Mouse (Mus musculus): ENCODE data around the gene Cherp. TPM values are rescaled to one million over a fixed set of nuclear protein-coding genes. Genes with fewer than 3 reads are reported as not detected.
A peak's percentile ranks its signal among the peaks of the same experiment; 100 is the strongest.

The Cherp gene
- polyA plus RNA-seq, 1 experiment = 56.9 TPM

DNA sequence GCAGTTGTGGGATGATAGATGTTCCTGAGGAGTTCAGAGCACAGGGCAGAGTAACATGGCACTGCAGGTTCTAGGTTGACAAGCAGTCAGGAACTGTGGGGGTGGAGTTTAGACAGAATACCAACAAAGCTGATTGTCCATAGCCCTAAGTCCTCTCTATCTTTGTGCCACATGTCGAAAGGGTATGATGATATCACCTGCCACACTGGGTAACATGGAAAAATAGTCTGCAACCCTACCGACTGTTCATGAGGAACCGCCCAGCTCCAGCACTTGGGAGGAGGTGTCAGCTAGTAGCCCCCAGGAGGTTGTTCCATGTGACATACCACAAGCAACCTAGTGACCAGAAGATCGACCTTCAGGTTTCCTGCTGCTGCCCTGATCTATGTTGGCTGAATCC is 23.5 kb upstream of the Cherp start:
- H3K4me3 ChIP-seq (ENCODE audit: insufficient read depth, poor library complexity, severe bottlenecking) = no peak overlapping the region
- peaks cover 100% of the 10 kb centered on the region for H3K79me2 ChIP-seq (ENCODE audit: control insufficient read depth, insufficient read depth)
- peaks cover 67% of the 10 kb centered on the region for H3K79me3 ChIP-seq (ENCODE audit: low read depth)
- peaks cover 33% of the 10 kb centered on the region for H3K36me3 ChIP-seq (ENCODE audit: control insufficient read depth, insufficient read depth)
- TF ChIP-seq MAX (IDR thresholded peaks at IDR 0.05) = no peak
- no peak for TF ChIP-seq MYOD1 (IDR thresholded peaks at IDR 0.05; ENCODE audit: control insufficient read depth, insufficient read length, low read depth)
- TF ChIP-seq MYOG (IDR thresholded peaks at IDR 0.05; ENCODE audit: control insufficient read depth, extremely low read depth, insufficient read length) = no peak
- no peak for TF ChIP-seq CEBPB (IDR thresholded peaks at IDR 0.05; ENCODE audit: low read depth)
- no peaks in the 10 kb centered on the region for H3K27me3 ChIP-seq (ENCODE audit: control insufficient read depth, insufficient read depth, insufficient read length)
- H3ac ChIP-seq (ENCODE audit: control insufficient read depth, insufficient read length, low read depth) = no peak overlapping the region

GRCm38 (mm10) chr8:72497911-72498310 is 22.9 kb upstream of the Cherp start:
- peaks cover 100% of the 10 kb centered on the region for H3K79me2 ChIP-seq (ENCODE audit: control insufficient read depth, insufficient read depth)
- TF ChIP-seq MYOG (IDR thresholded peaks at IDR 0.05; ENCODE audit: control insufficient read depth, extremely low read depth, insufficient read length) (no peak), CTCF (IDR thresholded peaks at IDR 0.05; ENCODE audit: control insufficient read depth, insufficient read depth, insufficient read length) (no peak), USF1 (IDR thresholded peaks at IDR 0.05; ENCODE audit: low read depth) (no peak), FOSL1 (IDR thresholded peaks at IDR 0.05; ENCODE audit: insufficient read depth, low read length, poor library complexity, severe bottlenecking) (no peak), MYOD1 (IDR thresholded peaks at IDR 0.05; ENCODE audit: control insufficient read depth, insufficient read length, low read depth) (no peak), MAX (IDR thresholded peaks at IDR 0.05) (no peak), CEBPB (IDR thresholded peaks at IDR 0.05; ENCODE audit: low read depth) (no peak)
- peaks cover 32% of the 10 kb centered on the region for H3K36me3 ChIP-seq (ENCODE audit: control insufficient read depth, insufficient read depth)
- H3K79me3 ChIP-seq (ENCODE audit: low read depth) = peaks cover 63% of the 10 kb centered on the region
- no peaks in the 10 kb centered on the region for H3K27me3 ChIP-seq (ENCODE audit: control insufficient read depth, insufficient read depth, insufficient read length)
- no peak overlapping the region for H3ac ChIP-seq (ENCODE audit: control insufficient read depth, insufficient read length, low read depth)
- H3K4me3 ChIP-seq (ENCODE audit: insufficient read depth, poor library complexity, severe bottlenecking) = no peak overlapping the region

DNA sequence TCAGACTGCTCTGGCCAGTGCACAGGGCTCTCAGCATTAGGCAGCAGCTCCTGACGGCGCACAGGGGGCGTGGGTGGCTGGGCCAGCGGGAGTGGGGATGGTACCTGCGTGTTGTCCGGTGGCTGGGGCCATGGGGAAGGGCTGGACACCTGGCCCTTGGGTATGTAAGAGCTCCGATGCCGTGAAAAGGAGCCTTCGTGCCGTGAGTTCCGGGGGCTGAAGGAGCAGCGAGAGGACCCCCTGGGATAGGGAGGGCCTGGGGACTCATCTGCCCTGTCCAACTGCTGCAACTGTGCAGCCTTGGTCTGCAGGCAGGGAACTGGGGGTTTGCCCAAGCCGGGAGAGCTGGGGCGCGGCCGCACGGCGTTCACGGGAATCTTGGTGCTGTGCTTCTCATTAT is 21.2 kb upstream of the Cherp start:
- no peak overlapping the region for H3ac ChIP-seq (ENCODE audit: control insufficient read depth, insufficient read length, low read depth)
- H3K79me2 ChIP-seq (ENCODE audit: control insufficient read depth, insufficient read depth) = peaks cover 94% of the 10 kb centered on the region
- H3K36me3 ChIP-seq (ENCODE audit: control insufficient read depth, insufficient read depth) = peaks cover 25% of the 10 kb centered on the region
- TF ChIP-seq CEBPB (IDR thresholded peaks at IDR 0.05; ENCODE audit: low read depth) = no peak
- TF ChIP-seq MAX (IDR thresholded peaks at IDR 0.05) = no peak
- no peak for TF ChIP-seq CTCF (IDR thresholded peaks at IDR 0.05; ENCODE audit: control insufficient read depth, insufficient read depth, insufficient read length)
- TF ChIP-seq MYOD1 (IDR thresholded peaks at IDR 0.05; ENCODE audit: control insufficient read depth, insufficient read length, low read depth) = no peak
- no peak for TF ChIP-seq MYOG (IDR thresholded peaks at IDR 0.05; ENCODE audit: control insufficient read depth, extremely low read depth, insufficient read length)
- TF ChIP-seq FOSL1 (IDR thresholded peaks at IDR 0.05; ENCODE audit: insufficient read depth, low read length, poor library complexity, severe bottlenecking) = no peak
- no peak for TF ChIP-seq USF1 (IDR thresholded peaks at IDR 0.05; ENCODE audit: low read depth)
- H3K79me3 ChIP-seq (ENCODE audit: low read depth) = peaks cover 52% of the 10 kb centered on the region
- no peaks in the 10 kb centered on the region for H3K27me3 ChIP-seq (ENCODE audit: control insufficient read depth, insufficient read depth, insufficient read length)
- no peak overlapping the region for H3K4me3 ChIP-seq (ENCODE audit: insufficient read depth, poor library complexity, severe bottlenecking)

DNA sequence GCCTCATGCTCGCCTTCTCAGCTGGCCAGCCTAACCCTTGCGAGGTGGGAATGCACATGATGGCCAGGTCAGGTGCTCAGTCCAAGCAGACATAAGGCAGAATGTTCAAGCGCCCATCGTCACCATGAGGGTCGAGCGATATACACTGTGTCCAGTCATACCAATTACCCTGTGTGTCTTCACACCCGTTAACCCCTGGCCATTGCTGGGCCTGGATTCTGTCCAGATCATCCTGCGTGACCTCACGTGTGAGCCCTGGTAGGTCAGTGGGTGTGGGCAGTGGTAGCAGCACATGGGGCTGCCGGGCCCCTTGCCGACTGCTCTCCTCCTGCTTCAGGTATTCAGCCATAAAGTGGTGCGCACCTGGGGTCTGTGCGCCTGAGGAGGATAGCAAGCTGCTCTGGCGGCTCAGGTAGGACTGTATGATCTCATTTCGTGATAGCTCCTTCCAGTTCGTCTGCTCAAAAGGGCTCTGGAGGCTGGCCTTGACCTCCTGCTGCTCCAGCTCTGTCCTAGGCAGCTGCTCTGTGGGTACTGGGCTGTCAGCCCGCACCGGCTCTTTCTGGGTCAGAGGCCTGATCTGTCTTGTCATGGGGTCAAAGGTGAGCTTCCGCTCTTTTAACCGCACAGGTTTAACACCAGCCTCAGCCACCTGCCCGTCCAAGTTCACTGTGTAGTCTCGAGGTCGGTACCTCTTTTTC is 20.5 kb upstream of the Cherp start:
- H3K27me3 ChIP-seq (ENCODE audit: control insufficient read depth, insufficient read depth, insufficient read length) = no peaks in the 10 kb centered on the region
- no peak overlapping the region for H3ac ChIP-seq (ENCODE audit: control insufficient read depth, insufficient read length, low read depth)
- peaks cover 94% of the 10 kb centered on the region for H3K79me2 ChIP-seq (ENCODE audit: control insufficient read depth, insufficient read depth)
- peaks cover 26% of the 10 kb centered on the region for H3K36me3 ChIP-seq (ENCODE audit: control insufficient read depth, insufficient read depth)
- H3K4me3 ChIP-seq (ENCODE audit: insufficient read depth, poor library complexity, severe bottlenecking) = no peak overlapping the region
- no peak for TF ChIP-seq CTCF (IDR thresholded peaks at IDR 0.05; ENCODE audit: control insufficient read depth, insufficient read depth, insufficient read length)
- TF ChIP-seq MYOG (IDR thresholded peaks at IDR 0.05; ENCODE audit: control insufficient read depth, extremely low read depth, insufficient read length) = no peak
- TF ChIP-seq USF1 (IDR thresholded peaks at IDR 0.05; ENCODE audit: low read depth) = no peak
- no peak for TF ChIP-seq FOSL1 (IDR thresholded peaks at IDR 0.05; ENCODE audit: insufficient read depth, low read length, poor library complexity, severe bottlenecking)
- no peak for TF ChIP-seq MAX (IDR thresholded peaks at IDR 0.05)
- TF ChIP-seq MYOD1 (IDR thresholded peaks at IDR 0.05; ENCODE audit: control insufficient read depth, insufficient read length, low read depth) = no peak
- no peak for TF ChIP-seq CEBPB (IDR thresholded peaks at IDR 0.05; ENCODE audit: low read depth)
- H3K79me3 ChIP-seq (ENCODE audit: low read depth) = peaks cover 48% of the 10 kb centered on the region

GRCm38 (mm10) chr8:72493381-72493780 is 18.4 kb upstream of the Cherp start:
- Histone ChIP-seq H3K79me2 (ENCODE audit: control insufficient read depth, insufficient read depth) (peaks cover 93% of the 10 kb centered on the region), H3K79me3 (ENCODE audit: low read depth) (peaks cover 35% of the 10 kb centered on the region), H3K27me3 (ENCODE audit: control insufficient read depth, insufficient read depth, insufficient read length) (no peaks in the 10 kb centered on the region), H3K4me3 (ENCODE audit: insufficient read depth, poor library complexity, severe bottlenecking) (peak overlapping the region; percentile 66), H3ac (ENCODE audit: control insufficient read depth, insufficient read length, low read depth) (peak overlapping the region; percentile 67), H3K36me3 (ENCODE audit: control insufficient read depth, insufficient read depth) (peaks cover 41% of the 10 kb centered on the region)
- TF ChIP-seq USF1 (IDR thresholded peaks at IDR 0.05; ENCODE audit: low read depth) (no peak), MAX (IDR thresholded peaks at IDR 0.05) (no peak), CEBPB (IDR thresholded peaks at IDR 0.05; ENCODE audit: low read depth) (no peak), MYOG (IDR thresholded peaks at IDR 0.05; ENCODE audit: control insufficient read depth, extremely low read depth, insufficient read length) (no peak), FOSL1 (IDR thresholded peaks at IDR 0.05; ENCODE audit: insufficient read depth, low read length, poor library complexity, severe bottlenecking) (no peak), CTCF (IDR thresholded peaks at IDR 0.05; ENCODE audit: control insufficient read depth, insufficient read depth, insufficient read length) (no peak), MYOD1 (IDR thresholded peaks at IDR 0.05; ENCODE audit: control insufficient read depth, insufficient read length, low read depth) (no peak)
